Mouse (Mus musculus) neutrophil, adult 5-6 weeks (primary cell): ENCODE measurements at regions not wholly inside any gene's neighbourhood (a gene's known extent, or its start where the extent isn't known, plus 50 kb on each side); places are given as distances from the start of the nearest gene placed in this dataset.

ENCODE experiments used
- ATAC-seq: fragments of 151-379, 151-347 bp; 2 replicates; pipeline ENCODE4 v1.8.0; 2017; ENCODE audit warnings: mild to moderate bottlenecking, moderate TSS enrichment; ENCODE audit not compliant: insufficient number of reproducible peaks, poor library complexity, low FRiP score, severe bottlenecking; ENCODE audit errors: extremely low read depth

- ATAC-seq = no peak
Observed at GRCm38 (mm10) chr15:51676694-51677093, 2208.0 kb upstream of the Gm7489 start.

- no peak for ATAC-seq
Observed at GRCm38 (mm10) chr15:51677266-51677665, 2207.4 kb upstream of the Gm7489 start.

GRCm38 (mm10) chr15:51679186-51679902, 2205.4 kb upstream of the Gm7489 start:
- ATAC-seq = no peak

- no peak for ATAC-seq
Observed at GRCm38 (mm10) chr15:51680494-51680893, 2204.2 kb upstream of the Gm7489 start.

GRCm38 (mm10) chr15:51681191-51681590, 2203.5 kb upstream of the Gm7489 start:
- ATAC-seq = no peak

- no peak for ATAC-seq
Observed at GRCm38 (mm10) chr15:51682331-51682730, 2202.4 kb upstream of the Gm7489 start.

GRCm38 (mm10) chr15:51687007-51687540, 2197.6 kb upstream of the Gm7489 start:
- ATAC-seq = no peak

GRCm38 (mm10) chr15:51689498-51689897, 2195.2 kb upstream of the Gm7489 start:
- 0 out of 2 replicates have a peak, but pooled peaks have one; percentile 26 for ATAC-seq

- ATAC-seq = no peak
Observed at GRCm38 (mm10) chr15:51692671-51693070, 2192.0 kb upstream of the Gm7489 start.

GRCm38 (mm10) chr15:51696344-51697016, 2188.2 kb upstream of the Gm7489 start:
- no peak for ATAC-seq

GRCm38 (mm10) chr15:51704198-51704597, 2180.5 kb upstream of the Gm7489 start:
- no peak for ATAC-seq

- ATAC-seq = no peak
Observed at GRCm38 (mm10) chr15:51709871-51710655, 2174.6 kb upstream of the Gm7489 start.

GRCm38 (mm10) chr15:51720873-51721308, 2163.8 kb upstream of the Gm7489 start:
- ATAC-seq = no peak

GRCm38 (mm10) chr15:51721363-51721762, 2163.3 kb upstream of the Gm7489 start:
- no peak for ATAC-seq

GRCm38 (mm10) chr15:51724127-51724526, 2160.6 kb upstream of the Gm7489 start:
- ATAC-seq = no peak

GRCm38 (mm10) chr15:51725457-51725856, 2159.2 kb upstream of the Gm7489 start:
- ATAC-seq = no peak

- no peak for ATAC-seq
Observed at GRCm38 (mm10) chr15:51730106-51730505, 2154.6 kb upstream of the Gm7489 start.

GRCm38 (mm10) chr15:51730805-51731412, 2153.8 kb upstream of the Gm7489 start:
- no peak for ATAC-seq

- no peak for ATAC-seq
Observed at GRCm38 (mm10) chr15:51734194-51734593, 2150.5 kb upstream of the Gm7489 start.
